Mouse (Mus musculus) liver, adult 2 months (tissue): ENCODE measurements around the gene 3110040N11Rik. TPM values are rescaled to one million over a fixed set of nuclear protein-coding genes. Genes with fewer than 3 reads are reported as not detected.

ENCODE experiments used
- DNase-seq: peaks from one replicate; pipeline ENCODE4 v3.0.0-alpha.2; 2011; ENCODE audit warnings: low read depth, low spot score; ENCODE audit errors: extremely low read depth
- H3K27ac ChIP-seq: fragments of 200-500 bp; replicated peaks from 2 replicates; pipeline ENCODE4 v1.5.1; 2012; ENCODE audit warnings: low read depth, mild to moderate bottlenecking, control low read depth, inconsistent platforms, low read length; ENCODE audit not compliant: insufficient read depth
- H3K27me3 ChIP-seq: fragments of 200-500 bp; 2 replicates; pipeline ENCODE4 v1.6.1; 2012; ENCODE audit warnings: mild to moderate bottlenecking, moderate library complexity, low read length, inconsistent platforms; ENCODE audit not compliant: control insufficient read depth, insufficient read depth
- H3K36me3 ChIP-seq: fragments of 200-500 bp; 2 replicates; pipeline ENCODE4 v1.6.1; 2012; ENCODE audit warnings: low read length, inconsistent platforms; ENCODE audit not compliant: control insufficient read depth, insufficient read depth
- H3K4me1 ChIP-seq: fragments of 200-500 bp; 2 replicates; pipeline ENCODE4 v1.6.1; 2011; ENCODE audit warnings: low read length; ENCODE audit not compliant: control insufficient read depth, insufficient read depth
- H3K4me3 ChIP-seq: fragments of 200-500 bp; 2 replicates; pipeline ENCODE4 v1.5.1; 2011; ENCODE audit warnings: low read depth, mild to moderate bottlenecking, control low read depth, low read length, moderate library complexity; ENCODE audit not compliant: insufficient read depth
- H3K79me2 ChIP-seq: fragments of 200-500 bp; 2 replicates; pipeline ENCODE4 v1.6.1; 2012; ENCODE audit warnings: inconsistent platforms, mild to moderate bottlenecking, low read length, moderate library complexity; ENCODE audit not compliant: control insufficient read depth, insufficient read depth
- H3K9ac ChIP-seq: fragments of 200-500 bp; 2 replicates; pipeline ENCODE4 v1.6.1; 2012; ENCODE audit warnings: low read depth, mild to moderate bottlenecking, control low read depth, inconsistent platforms, low read length
- CTCF ChIP-seq: fragments of 200-500 bp; IDR thresholded peaks from 2 replicates; pipeline ENCODE4 v1.5.1; 2011; ENCODE audit warnings: low read depth, low read length, control low read depth
- POLR2A ChIP-seq: fragments of 200-500 bp; IDR thresholded peaks from 2 replicates; pipeline ENCODE4 v1.6.1; 2011; ENCODE audit warnings: low read length, control low read depth; ENCODE audit not compliant: insufficient read depth; ENCODE audit errors: extremely low read depth
- WGBS: fragments of 180-500 bp; shearing (Covaris S2); methylation state at CpG from one replicate; pipeline ENCODE4 v1.1.7; 2018; 5-methylcytosine and 5-hydroxymethylcytosine counted together
- polyA plus RNA-seq: library from polyadenylated mRNA; depleted of rRNA; stranded (reverse); fragments of >200 nt; gene quantifications from 2 replicates; pipeline ENCODE4 v1.2.3, GENCODE M21; 2012; rRNA removed
- total RNA-seq: library from RNA; depleted of rRNA; stranded (reverse); fragments of >200 nt; gene quantifications from 2 replicates; pipeline ENCODE4 v1.2.3, GENCODE M21; 2014; rRNA removed

The 3110040N11Rik gene
- total and polyA plus RNA-seq, 2 experiments = 23.0 to 36.3 TPM

GRCm38 (mm10) chr7:81735300-81736048 is 53.8 kb downstream of the 3110040N11Rik start:
- no peaks in the 10 kb centered on the region for H3K4me1 ChIP-seq
- TF ChIP-seq POLR2A (no peak), CTCF (no peak)

GRCm38 (mm10) chr7:81732183-81733089 is 56.8 kb downstream of the 3110040N11Rik start:
- no peaks in the 10 kb centered on the region for H3K4me1 ChIP-seq

More at GRCm38 (mm10) chr7:81735300-81736048, 53.8 kb downstream of the 3110040N11Rik start:
- Histone ChIP-seq H3K79me2 (no peaks in the 10 kb centered on the region), H3K9ac (no peak overlapping the region), H3K4me3 (no peak overlapping the region), H3K27me3 (no peaks in the 10 kb centered on the region), H3K27ac (no peak overlapping the region), H3K36me3 (no peaks in the 10 kb centered on the region)
- WGBS = 62% methylated on average over 9 of the region's 9 CpGs
- no peak for DNase-seq

More at GRCm38 (mm10) chr7:81732183-81733089, 56.8 kb downstream of the 3110040N11Rik start:
- H3K27me3 ChIP-seq = no peaks in the 10 kb centered on the region
- WGBS = 80% methylated on average over 12 of the region's 12 CpGs
- no peaks in the 10 kb centered on the region for H3K79me2 ChIP-seq
- no peaks in the 10 kb centered on the region for H3K36me3 ChIP-seq
- H3K4me3 ChIP-seq = no peak overlapping the region
- TF ChIP-seq CTCF = no peak
- TF ChIP-seq POLR2A = no peak
- H3K27ac ChIP-seq = no peak overlapping the region
- no peak overlapping the region for H3K9ac ChIP-seq
- no peak for DNase-seq

Other genes with a start within 250 kb of the 3110040N11Rik start
- 0.13 and 0.28 TPM in 2 replicates for gene Fsd2, start 222.5 kb downstream of the 3110040N11Rik start, total RNA-seq
- gene Fsd2, start 222.5 kb downstream of the 3110040N11Rik start, polyA plus RNA-seq = 0.04 TPM in 2 replicates
- 20.7 and 25.4 TPM in 2 replicates for gene Whamm, start 218.2 kb downstream of the 3110040N11Rik start, total RNA-seq
- 35.1 and 44.6 TPM in 2 replicates for gene Whamm, start 218.2 kb downstream of the 3110040N11Rik start, polyA plus RNA-seq
- gene Homer2, start 82.0 kb downstream of the 3110040N11Rik start, total RNA-seq = 30.9 and 32.2 TPM in 2 replicates
- 18.4 and 24.6 TPM in 2 replicates for gene Homer2, start 82.0 kb downstream of the 3110040N11Rik start, polyA plus RNA-seq
- 39.8 and 50.9 TPM in 2 replicates for gene Ramac, start 26.6 kb downstream of the 3110040N11Rik start, total RNA-seq
- gene Ramac, start 26.6 kb downstream of the 3110040N11Rik start, polyA plus RNA-seq = 9.1 and 10.3 TPM in 2 replicates
- gene Btbd1, start 40.0 kb upstream of the 3110040N11Rik start, total RNA-seq = 29.9 and 31.7 TPM in 2 replicates
- 12.5 and 13.3 TPM in 2 replicates for gene Btbd1, start 40.0 kb upstream of the 3110040N11Rik start, polyA plus RNA-seq
- gene Gm10160, start 66.3 kb upstream of the 3110040N11Rik start, total RNA-seq = not detected in 2 replicates
- not detected in 2 replicates for gene Gm10160, start 66.3 kb upstream of the 3110040N11Rik start, polyA plus RNA-seq
- 4.7 and 6.2 TPM in 2 replicates for gene Tm6sf1, start 69.5 kb upstream of the 3110040N11Rik start, total RNA-seq
- 3.3 and 4.9 TPM in 2 replicates for gene Tm6sf1, start 69.5 kb upstream of the 3110040N11Rik start, polyA plus RNA-seq
- gene Hdgfl3, start 145.0 kb upstream of the 3110040N11Rik start, total RNA-seq = 1.1 and 1.6 TPM in 2 replicates
- gene Hdgfl3, start 145.0 kb upstream of the 3110040N11Rik start, polyA plus RNA-seq = 0.07 and 0.13 TPM in 2 replicates
- 0.07 and 0.09 TPM in 2 replicates for gene Bnc1, start 202.8 kb upstream of the 3110040N11Rik start, total RNA-seq
- gene Bnc1, start 202.8 kb upstream of the 3110040N11Rik start, polyA plus RNA-seq = 0.04 and 0.05 TPM in 2 replicates